Mouse (Mus musculus): ENCODE measurements at regions not wholly inside any gene's neighbourhood (a gene's known extent, or its start where the extent isn't known, plus 50 kb on each side); places are given as distances from the start of the nearest gene placed in this dataset.

- WGBS: 72% methylated on average over 1 of the region's 1 CpGs
- H3K27me3 ChIP-seq (ENCODE audit: insufficient read depth, low read length): no peaks in the 10 kb centered on the region
- no peak overlapping the region for H3K9ac ChIP-seq (replicated peaks; ENCODE audit: low read length)
- no peak overlapping the region for H3K4me2 ChIP-seq (replicated peaks; ENCODE audit: low read depth, low read length)
- no peak overlapping the region for H3K27ac ChIP-seq (ENCODE audit: low read length)
- H3K36me3 ChIP-seq (ENCODE audit: insufficient read depth, low read length): no peaks in the 10 kb centered on the region
- H3K9me3 ChIP-seq (ENCODE audit: low read length): no peaks in the 10 kb centered on the region
- no peaks in the 10 kb centered on the region for H3K4me1 ChIP-seq (ENCODE audit: insufficient read depth, low read length)
- no peak overlapping the region for H3K4me3 ChIP-seq (ENCODE audit: low read length)
- ATAC-seq (ENCODE audit: low FRiP score, low TSS enrichment): no peak
Observed at GRCm38 (mm10) chr11:25437206-25437605, 773.4 kb downstream of the 5730522E02Rik start.

- Histone ChIP-seq H3K4me2 (replicated peaks; ENCODE audit: low read depth, low read length) (no peak overlapping the region), H3K36me3 (ENCODE audit: insufficient read depth, low read length) (no peaks in the 10 kb centered on the region), H3K27me3 (ENCODE audit: insufficient read depth, low read length) (no peaks in the 10 kb centered on the region), H3K9me3 (ENCODE audit: low read length) (no peaks in the 10 kb centered on the region), H3K9ac (replicated peaks; ENCODE audit: low read length) (no peak overlapping the region), H3K4me1 (ENCODE audit: insufficient read depth, low read length) (no peaks in the 10 kb centered on the region), H3K4me3 (ENCODE audit: low read length) (no peak overlapping the region), H3K27ac (ENCODE audit: low read length) (no peak overlapping the region)
- 24% methylated on average over 1 of the region's 1 CpGs for WGBS
- no peak for ATAC-seq (ENCODE audit: low FRiP score, low TSS enrichment)
Observed at GRCm38 (mm10) chr11:25435645-25436044, 774.9 kb downstream of the 5730522E02Rik start.

- 91% methylated on average over 4 of the region's 4 CpGs for WGBS
Observed at GRCm38 (mm10) chr11:25423186-25423585, 787.4 kb downstream of the 5730522E02Rik start.

GRCm38 (mm10) chr11:25421486-25421885 lies 789.1 kb downstream of the 5730522E02Rik start:
- no peaks in the 10 kb centered on the region for H3K27me3 ChIP-seq (ENCODE audit: insufficient read depth, low read length)
- H3K4me1 ChIP-seq (ENCODE audit: insufficient read depth, low read length): no peaks in the 10 kb centered on the region
- no peaks in the 10 kb centered on the region for H3K36me3 ChIP-seq (ENCODE audit: insufficient read depth, low read length)
- H3K9me3 ChIP-seq (ENCODE audit: low read length): no peaks in the 10 kb centered on the region
- H3K27ac ChIP-seq (ENCODE audit: low read length): no peak overlapping the region
- no peak for ATAC-seq (ENCODE audit: low FRiP score, low TSS enrichment)
- no peak overlapping the region for H3K4me2 ChIP-seq (replicated peaks; ENCODE audit: low read depth, low read length)
- H3K9ac ChIP-seq (replicated peaks; ENCODE audit: low read length): no peak overlapping the region
- no peak overlapping the region for H3K4me3 ChIP-seq (ENCODE audit: low read length)

More at GRCm38 (mm10) chr11:25423186-25423585, 787.4 kb downstream of the 5730522E02Rik start:
- ATAC-seq (ENCODE audit: low FRiP score, low TSS enrichment): no peak
- Histone ChIP-seq H3K4me3 (ENCODE audit: low read length) (no peak overlapping the region), H3K27ac (ENCODE audit: low read length) (no peak overlapping the region), H3K4me1 (ENCODE audit: insufficient read depth, low read length) (no peaks in the 10 kb centered on the region), H3K9ac (replicated peaks; ENCODE audit: low read length) (no peak overlapping the region), H3K27me3 (ENCODE audit: insufficient read depth, low read length) (no peaks in the 10 kb centered on the region), H3K4me2 (replicated peaks; ENCODE audit: low read depth, low read length) (no peak overlapping the region), H3K36me3 (ENCODE audit: insufficient read depth, low read length) (no peaks in the 10 kb centered on the region), H3K9me3 (ENCODE audit: low read length) (no peaks in the 10 kb centered on the region)

- Histone ChIP-seq H3K9me3 (ENCODE audit: low read length) (no peaks in the 10 kb centered on the region), H3K4me1 (ENCODE audit: insufficient read depth, low read length) (no peaks in the 10 kb centered on the region), H3K9ac (replicated peaks; ENCODE audit: low read length) (no peak overlapping the region), H3K4me2 (replicated peaks; ENCODE audit: low read depth, low read length) (no peak overlapping the region), H3K27me3 (ENCODE audit: insufficient read depth, low read length) (no peaks in the 10 kb centered on the region), H3K27ac (ENCODE audit: low read length) (no peak overlapping the region), H3K4me3 (ENCODE audit: low read length) (no peak overlapping the region), H3K36me3 (ENCODE audit: insufficient read depth, low read length) (no peaks in the 10 kb centered on the region)
- ATAC-seq (ENCODE audit: low FRiP score, low TSS enrichment): no peak
- WGBS: 85% methylated on average over 4 of the region's 4 CpGs
Observed at GRCm38 (mm10) chr11:25410403-25411090, 800.0 kb downstream of the 5730522E02Rik start.

GRCm38 (mm10) chr11:25391649-25392048 lies 818.9 kb downstream of the 5730522E02Rik start:
- Histone ChIP-seq H3K4me3 (ENCODE audit: low read length) (no peak overlapping the region), H3K9ac (replicated peaks; ENCODE audit: low read length) (no peak overlapping the region), H3K4me2 (replicated peaks; ENCODE audit: low read depth, low read length) (no peak overlapping the region), H3K4me1 (ENCODE audit: insufficient read depth, low read length) (no peaks in the 10 kb centered on the region), H3K36me3 (ENCODE audit: insufficient read depth, low read length) (no peaks in the 10 kb centered on the region), H3K27ac (ENCODE audit: low read length) (no peak overlapping the region), H3K27me3 (ENCODE audit: insufficient read depth, low read length) (no peaks in the 10 kb centered on the region), H3K9me3 (ENCODE audit: low read length) (no peaks in the 10 kb centered on the region)
- WGBS: 76% methylated on average over 2 of the region's 2 CpGs
- no peak for ATAC-seq (ENCODE audit: low FRiP score, low TSS enrichment)

GRCm38 (mm10) chr11:25367111-25367510 lies 843.5 kb downstream of the 5730522E02Rik start:
- Histone ChIP-seq H3K4me3 (ENCODE audit: low read length) (no peak overlapping the region), H3K9me3 (ENCODE audit: low read length) (no peaks in the 10 kb centered on the region), H3K4me2 (replicated peaks; ENCODE audit: low read depth, low read length) (no peak overlapping the region), H3K4me1 (ENCODE audit: insufficient read depth, low read length) (no peaks in the 10 kb centered on the region), H3K27me3 (ENCODE audit: insufficient read depth, low read length) (no peaks in the 10 kb centered on the region), H3K36me3 (ENCODE audit: insufficient read depth, low read length) (no peaks in the 10 kb centered on the region), H3K27ac (ENCODE audit: low read length) (no peak overlapping the region), H3K9ac (replicated peaks; ENCODE audit: low read length) (no peak overlapping the region)
- ATAC-seq (ENCODE audit: low FRiP score, low TSS enrichment): no peak
- WGBS: 89% methylated on average over 2 of the region's 2 CpGs

GRCm38 (mm10) chr11:25365433-25365832 lies 845.1 kb downstream of the 5730522E02Rik start:
- Histone ChIP-seq H3K9me3 (ENCODE audit: low read length) (no peaks in the 10 kb centered on the region), H3K27ac (ENCODE audit: low read length) (no peak overlapping the region), H3K27me3 (ENCODE audit: insufficient read depth, low read length) (no peaks in the 10 kb centered on the region), H3K4me2 (replicated peaks; ENCODE audit: low read depth, low read length) (no peak overlapping the region), H3K4me1 (ENCODE audit: insufficient read depth, low read length) (no peaks in the 10 kb centered on the region), H3K9ac (replicated peaks; ENCODE audit: low read length) (no peak overlapping the region), H3K36me3 (ENCODE audit: insufficient read depth, low read length) (no peaks in the 10 kb centered on the region), H3K4me3 (ENCODE audit: low read length) (no peak overlapping the region)
- 55% methylated on average over 6 of the region's 6 CpGs for WGBS
- ATAC-seq (ENCODE audit: low FRiP score, low TSS enrichment): no peak

- no peaks in the 10 kb centered on the region for H3K9me3 ChIP-seq (ENCODE audit: low read length)
- no peaks in the 10 kb centered on the region for H3K36me3 ChIP-seq (ENCODE audit: insufficient read depth, low read length)
- 84% methylated on average over 1 of the region's 1 CpGs for WGBS
- peaks cover 10% of the 10 kb centered on the region; the same call in 1 of the 2 replicates for H3K4me1 ChIP-seq (ENCODE audit: insufficient read depth, low read length)
- H3K27me3 ChIP-seq (ENCODE audit: insufficient read depth, low read length): no peaks in the 10 kb centered on the region
- ATAC-seq (ENCODE audit: low FRiP score, low TSS enrichment): no peak
- no peak overlapping the region for H3K9ac ChIP-seq (replicated peaks; ENCODE audit: low read length)
- H3K4me3 ChIP-seq (ENCODE audit: low read length): no peak overlapping the region
- no peak overlapping the region for H3K4me2 ChIP-seq (replicated peaks; ENCODE audit: low read depth, low read length)
- no peak overlapping the region for H3K27ac ChIP-seq (ENCODE audit: low read length)
Observed at GRCm38 (mm10) chr11:25359723-25360122, 850.8 kb downstream of the 5730522E02Rik start.

GRCm38 (mm10) chr11:25357717-25358411 lies 852.7 kb downstream of the 5730522E02Rik start:
- Histone ChIP-seq H3K4me1 (ENCODE audit: insufficient read depth, low read length) (peaks cover 10% of the 10 kb centered on the region; the same call in 1 of the 2 replicates), H3K4me3 (ENCODE audit: low read length) (peak overlapping the region; percentile 35), H3K9ac (replicated peaks; ENCODE audit: low read length) (no peak overlapping the region), H3K4me2 (replicated peaks; ENCODE audit: low read depth, low read length) (peak overlapping the region; percentile 60), H3K9me3 (ENCODE audit: low read length) (no peaks in the 10 kb centered on the region), H3K27me3 (ENCODE audit: insufficient read depth, low read length) (no peaks in the 10 kb centered on the region), H3K36me3 (ENCODE audit: insufficient read depth, low read length) (no peaks in the 10 kb centered on the region), H3K27ac (ENCODE audit: low read length) (no peak overlapping the region)
- ATAC-seq (ENCODE audit: low FRiP score, low TSS enrichment): no peak
- WGBS: 26% methylated on average over 10 of the region's 10 CpGs

Data from kidney, embryonic 16.5 days (tissue).